Mouse (Mus musculus) cortical plate, adult 2 months (tissue): ENCODE results near the gene Fam214b.

Experiments
- CTCF ChIP-seq: fragments of 200-500 bp; IDR thresholded peaks from 2 replicates; pipeline ENCODE4 v1.5.1; 2011; ENCODE audit warnings: mild to moderate bottlenecking, control low read depth, low read length; ENCODE audit not compliant: insufficient read depth; ENCODE audit errors: extremely low read depth
- POLR2A ChIP-seq: fragments of 200-500 bp; IDR thresholded peaks from 2 replicates; pipeline ENCODE4 v1.6.1; 2011; ENCODE audit warnings: mild to moderate bottlenecking, low read length, control low read depth; ENCODE audit not compliant: insufficient read depth; ENCODE audit errors: extremely low read depth

GRCm38 (mm10) chr4:42999451-43000140 lies 46.4 kb downstream of the Fam214b start:
- no peak for TF ChIP-seq POLR2A
- TF ChIP-seq CTCF, result no peak
